Mouse (Mus musculus) liver, embryonic 12.5 days (tissue): ENCODE results near the gene Nr4a1. TPM values are rescaled to one million over a fixed set of nuclear protein-coding genes. Genes with fewer than 3 reads are reported as not detected.

Experiments
- ATAC-seq: fragments of 200-750 bp; cut with Nextera tagmentation; 2 replicates; pipeline ENCODE4 v1.8.0; 2017; ENCODE audit warnings: moderate number of reproducible peaks, mild to moderate bottlenecking, moderate library complexity
- H3K27ac ChIP-seq: fragments of 300-500 bp; sonication (generic); 2 replicates; pipeline ENCODE4 v1.5.1; 2016; ENCODE audit warnings: mild to moderate bottlenecking
- H3K27me3 ChIP-seq: fragments of 300-500 bp; sonication (generic); replicated peaks from 2 replicates; pipeline ENCODE4 v1.6.1; 2016; ENCODE audit warnings: mild to moderate bottlenecking, moderate library complexity
- H3K36me3 ChIP-seq: fragments of 300-500 bp; sonication (generic); 2 replicates; pipeline ENCODE4 v1.6.1; 2016; ENCODE audit warnings: mild to moderate bottlenecking, moderate library complexity
- H3K4me1 ChIP-seq: fragments of 300-500 bp; sonication (generic); 2 replicates; pipeline ENCODE4 v1.6.1; 2016
- H3K4me2 ChIP-seq: fragments of 300-500 bp; sonication (generic); 2 replicates; pipeline ENCODE4 v1.6.1; 2016; ENCODE audit warnings: mild to moderate bottlenecking, moderate library complexity
- H3K4me3 ChIP-seq: fragments of 300-500 bp; sonication (generic); 2 replicates; pipeline ENCODE4 v1.5.1; 2016; ENCODE audit warnings: mild to moderate bottlenecking, moderate library complexity
- H3K9ac ChIP-seq: fragments of 300-500 bp; sonication (generic); 2 replicates; pipeline ENCODE4 v1.6.1; 2016; ENCODE audit warnings: mild to moderate bottlenecking, moderate library complexity
- H3K9me3 ChIP-seq: fragments of 300-500 bp; sonication (generic); replicated peaks from 2 replicates; pipeline ENCODE4 v1.6.1; 2016; ENCODE audit warnings: mild to moderate bottlenecking, moderate library complexity
- WGBS: fragments of 180-500 bp; shearing (Covaris S2); methylation state at CpG from one replicate; pipeline ENCODE4 v1.1.7; 2016; ENCODE audit not compliant: insufficient replicate concordance; 5-methylcytosine and 5-hydroxymethylcytosine counted together
- polyA plus RNA-seq: library from polyadenylated mRNA; unstranded; fragments of >200 nt; fragmentation: Nextera tagmentation; extraction: Ambion mirVana; gene quantifications from 2 replicates; pipeline ENCODE4 v1.2.1, GENCODE M21; 2016

Gene Nr4a1
- polyA plus RNA-seq, 1 experiment from 2014 or later: 0.83 TPM

DNA sequence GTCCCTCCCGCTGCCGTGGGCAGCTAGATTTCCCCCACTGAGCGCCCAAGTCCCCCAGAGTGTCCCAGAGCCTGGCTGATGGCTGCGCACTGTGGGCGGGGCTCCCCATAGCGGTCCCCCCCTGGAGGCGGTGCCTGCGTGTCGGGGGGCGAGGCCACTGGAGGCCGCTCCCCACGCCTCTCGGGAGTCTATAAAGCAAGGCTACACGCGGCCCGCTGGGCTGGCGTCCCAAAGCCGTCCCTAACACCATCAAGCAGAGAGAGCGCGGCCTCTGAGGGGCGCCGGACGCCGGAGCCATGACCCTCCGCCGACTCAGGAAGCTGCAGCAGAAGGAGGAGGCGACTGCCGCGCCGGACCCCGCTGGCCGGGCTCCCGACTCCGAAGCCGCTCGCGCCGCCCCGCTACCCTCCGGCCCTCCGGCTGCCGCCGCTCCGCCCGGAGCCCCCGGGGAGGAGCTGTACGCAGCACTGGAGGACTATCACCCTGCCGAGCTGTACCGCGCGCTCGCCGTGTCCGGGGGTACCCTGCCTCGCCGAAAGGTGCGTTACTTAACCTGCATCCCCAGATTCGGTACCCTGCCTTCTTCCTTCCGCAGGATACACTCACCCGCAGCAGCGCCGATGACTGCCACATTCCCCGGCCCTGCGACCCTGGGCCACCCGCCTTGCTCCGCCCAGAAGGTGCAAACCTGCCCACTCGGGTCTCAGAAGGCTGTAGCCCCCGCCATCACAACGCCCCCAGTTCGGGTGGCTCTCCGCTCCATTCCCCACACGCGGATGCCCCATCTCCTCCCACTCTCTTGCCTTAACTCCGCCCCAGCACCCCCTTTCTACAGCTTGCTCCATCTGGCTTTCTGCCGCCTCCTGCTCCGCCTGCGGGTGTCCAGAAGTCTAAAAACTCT is 29.8 kb upstream of the Nr4a1 start, which contains the start of gene Grasp:
Grasp (plus strand) TSS at position 183 of the 901 bp plus-strand sequence.
- Histone ChIP-seq H3K9ac (peak within 1 kb of the TSS; percentile 61), H3K36me3 (peaks cover 1% of the 10 kb centered on the region; the same call in 1 of the 2 replicates), H3K4me1 (peaks cover 21% of the 10 kb centered on the region; the same call in 1 of the 2 replicates), H3K27ac (no peak within 1 kb of the TSS), H3K4me3 (peak within 1 kb of the TSS; percentile 58), H3K27me3 (peaks cover 72% of the 10 kb centered on the region), H3K9me3 (no peaks in the 10 kb centered on the region), H3K4me2 (peak within 1 kb of the TSS; percentile 82)
- ATAC-seq: peak; percentile 76
- under 1% methylated on average over 65 of the region's 77 CpGs for WGBS

DNA sequence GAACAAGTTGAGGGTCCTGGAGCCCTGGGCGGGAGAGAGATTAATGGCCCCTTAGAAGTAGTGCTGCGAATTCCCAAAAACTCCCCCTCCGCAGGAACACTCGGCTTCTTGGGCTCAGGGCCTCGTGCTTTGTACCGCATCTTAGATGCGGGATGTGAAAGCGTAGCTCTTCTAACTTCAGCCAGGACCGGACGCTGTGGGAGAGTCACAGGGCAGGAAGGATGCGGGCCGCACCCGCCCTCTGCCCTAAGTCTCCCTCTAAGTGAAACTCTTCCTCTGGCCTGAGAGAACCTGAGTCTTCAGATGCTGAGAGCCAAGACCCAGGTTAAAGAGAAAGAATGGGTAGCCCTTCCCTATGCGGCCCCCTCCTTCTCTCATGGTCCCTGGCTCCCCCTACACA is 29.1 kb upstream of the Nr4a1 start:
- ATAC-seq: no peak
- Histone ChIP-seq H3K27me3 (peaks cover 72% of the 10 kb centered on the region), H3K4me1 (peaks cover 21% of the 10 kb centered on the region; the same call in 1 of the 2 replicates)

DNA sequence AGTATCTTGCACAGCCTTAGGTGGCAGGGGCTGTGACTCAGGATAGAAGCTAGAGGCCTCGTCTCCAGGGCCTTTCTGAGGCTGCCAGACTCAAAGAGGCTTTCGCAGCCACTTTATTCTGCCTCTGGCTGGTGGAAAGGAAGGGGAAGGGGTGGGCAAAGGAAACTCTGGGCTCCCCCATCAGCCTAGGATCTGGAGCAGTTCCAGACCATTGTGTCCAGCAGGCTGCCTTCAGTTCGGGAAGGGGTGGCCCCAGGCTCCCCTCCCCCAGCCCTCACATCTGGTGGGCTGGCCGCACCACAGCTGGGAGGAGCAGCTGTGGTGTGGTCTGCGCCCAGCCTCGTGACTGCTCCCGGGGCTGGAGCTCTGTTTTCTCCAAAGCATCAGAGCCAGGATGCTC is 26.1 kb upstream of the Nr4a1 start:
- Histone ChIP-seq H3K4me1 (peaks cover 21% of the 10 kb centered on the region; the same call in 1 of the 2 replicates), H3K27ac (0 out of 2 replicates have a peak overlapping the region, but pooled peaks have one; percentile 49), H3K4me3 (no peak overlapping the region), H3K36me3 (peaks cover 10% of the 10 kb centered on the region; the same call in 1 of the 2 replicates), H3K4me2 (no peak overlapping the region), H3K9me3 (no peaks in the 10 kb centered on the region), H3K27me3 (peaks cover 59% of the 10 kb centered on the region), H3K9ac (no peak overlapping the region)
- no peak for ATAC-seq
- WGBS: 27% methylated on average over 7 of the region's 7 CpGs

More for the DNA sequence above, 29.1 kb upstream of the Nr4a1 start:
- peak overlapping the region; percentile 61; the same call in 1 of the 2 replicates for H3K9ac ChIP-seq
- no peaks in the 10 kb centered on the region for H3K9me3 ChIP-seq
- peak overlapping the region; percentile 82 for H3K4me2 ChIP-seq
- 8% methylated on average over 14 of the region's 14 CpGs for WGBS
- H3K27ac ChIP-seq: no peak overlapping the region
- peak overlapping the region; percentile 58 for H3K4me3 ChIP-seq
- peaks cover 6% of the 10 kb centered on the region; the same call in 1 of the 2 replicates for H3K36me3 ChIP-seq

DNA sequence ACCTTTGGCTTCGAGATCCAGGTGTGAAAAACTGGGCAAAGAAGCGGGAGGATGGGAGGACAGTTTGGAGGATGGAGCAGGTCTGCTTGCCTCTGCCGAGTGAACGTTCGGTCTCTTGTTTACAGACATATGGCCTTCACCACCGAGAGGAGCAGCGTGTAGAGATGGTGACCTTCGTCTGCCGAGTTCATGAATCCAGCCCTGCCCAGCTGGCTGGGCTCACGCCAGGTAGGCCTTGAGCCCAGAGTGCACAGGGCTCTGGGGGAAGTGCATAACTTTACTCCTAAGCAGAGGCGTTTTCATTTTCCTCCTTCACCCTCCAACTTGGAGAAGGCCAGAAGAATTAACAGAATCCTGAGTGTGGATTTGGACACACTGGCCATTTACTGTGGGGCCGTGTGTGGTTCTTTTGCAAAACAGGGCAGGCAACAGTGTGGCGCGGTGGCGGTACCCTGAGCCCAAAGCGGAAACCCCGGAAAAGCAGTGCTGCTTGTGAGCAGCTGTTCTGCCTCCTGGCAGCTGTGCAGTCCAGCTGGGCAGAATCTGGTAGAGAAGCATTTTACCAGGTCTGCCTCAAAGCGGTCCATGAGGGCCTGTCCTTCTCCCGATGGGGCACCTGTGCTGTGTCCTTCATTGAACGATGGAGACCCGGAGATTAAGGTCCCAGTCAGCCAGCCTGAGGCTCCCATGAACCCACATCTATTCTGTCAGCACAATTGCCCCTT is 25.0 kb upstream of the Nr4a1 start:
- Histone ChIP-seq H3K4me2 (no peak overlapping the region), H3K4me3 (no peak overlapping the region), H3K27ac (no peak overlapping the region), H3K4me1 (peaks cover 12% of the 10 kb centered on the region; the same call in 1 of the 2 replicates), H3K27me3 (peaks cover 48% of the 10 kb centered on the region), H3K36me3 (peaks cover 10% of the 10 kb centered on the region; the same call in 1 of the 2 replicates), H3K9ac (no peak overlapping the region), H3K9me3 (no peaks in the 10 kb centered on the region)
- ATAC-seq: no peak
- WGBS: 78% methylated on average over 21 of the region's 21 CpGs

DNA sequence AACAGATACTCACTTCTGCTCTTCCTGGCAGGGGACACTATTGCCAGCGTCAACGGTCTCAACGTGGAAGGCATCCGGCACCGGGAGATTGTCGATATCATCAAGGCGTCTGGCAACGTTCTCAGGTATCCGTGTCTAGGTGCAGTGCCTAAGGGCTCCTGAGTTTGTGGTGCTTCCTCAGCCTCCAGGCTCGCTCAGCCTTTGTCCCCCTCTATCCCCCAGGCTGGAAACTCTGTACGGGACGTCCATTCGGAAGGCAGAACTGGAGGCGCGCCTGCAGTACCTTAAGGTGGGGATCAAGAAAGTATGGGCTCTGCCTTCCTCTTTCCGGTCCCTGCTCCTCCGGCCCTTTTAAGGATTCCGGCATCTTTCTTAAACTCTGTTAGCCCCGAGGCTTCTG is 23.6 kb upstream of the Nr4a1 start:
- WGBS: 83% methylated on average over 19 of the region's 19 CpGs
- no peaks in the 10 kb centered on the region for H3K9me3 ChIP-seq
- no peak for ATAC-seq

DNA sequence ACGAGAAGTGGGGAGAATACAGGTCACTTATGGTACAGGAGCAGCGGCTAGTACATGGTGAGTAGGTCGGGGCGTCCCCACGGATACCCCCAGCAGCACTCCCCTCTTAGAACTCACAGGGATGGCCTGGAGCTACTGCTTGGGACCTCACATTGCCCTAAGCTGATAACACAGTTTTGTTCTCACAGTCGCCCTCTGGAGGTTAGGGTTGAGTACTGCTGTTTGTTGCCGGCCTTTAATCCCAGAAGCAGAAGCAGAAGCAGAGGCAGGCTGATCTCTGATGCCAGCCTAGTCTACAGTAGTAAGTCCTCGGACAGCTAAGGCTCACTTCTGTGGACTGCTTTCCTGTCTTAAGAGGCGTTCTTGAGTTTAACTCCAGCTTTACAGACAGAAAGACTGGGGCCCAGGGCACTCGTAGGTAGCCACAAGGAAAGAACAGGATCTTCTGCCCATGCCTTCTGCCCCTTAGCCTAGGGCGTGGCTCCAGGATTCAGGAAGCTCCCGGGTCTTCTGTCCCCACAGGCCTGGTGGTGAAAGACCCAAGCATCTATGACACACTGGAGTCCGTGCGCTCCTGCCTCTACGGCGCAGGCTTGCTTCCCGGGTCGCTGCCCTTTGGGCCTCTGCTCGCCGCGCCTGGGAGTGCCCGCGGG is 22.9 kb upstream of the Nr4a1 start:
- Histone ChIP-seq H3K4me2 (peak overlapping the region; percentile 36), H3K4me3 (no peak overlapping the region), H3K4me1 (0 out of 2 replicates have a peak, but pooled peaks cover 5% of the 10 kb centered on the region), H3K36me3 (peaks cover 10% of the 10 kb centered on the region; the same call in 1 of the 2 replicates), H3K27ac (no peak overlapping the region), H3K27me3 (peaks cover 31% of the 10 kb centered on the region), H3K9ac (no peak overlapping the region), H3K9me3 (no peaks in the 10 kb centered on the region)
- ATAC-seq: no peak
- 74% methylated on average over 23 of the region's 23 CpGs for WGBS

More for the DNA sequence above, 23.6 kb upstream of the Nr4a1 start:
- Histone ChIP-seq H3K36me3 (peaks cover 10% of the 10 kb centered on the region; the same call in 1 of the 2 replicates), H3K9ac (no peak overlapping the region), H3K4me1 (0 out of 2 replicates have a peak, but pooled peaks cover 4% of the 10 kb centered on the region), H3K4me2 (no peak overlapping the region), H3K27me3 (peaks cover 34% of the 10 kb centered on the region), H3K4me3 (no peak overlapping the region), H3K27ac (no peak overlapping the region)

DNA sequence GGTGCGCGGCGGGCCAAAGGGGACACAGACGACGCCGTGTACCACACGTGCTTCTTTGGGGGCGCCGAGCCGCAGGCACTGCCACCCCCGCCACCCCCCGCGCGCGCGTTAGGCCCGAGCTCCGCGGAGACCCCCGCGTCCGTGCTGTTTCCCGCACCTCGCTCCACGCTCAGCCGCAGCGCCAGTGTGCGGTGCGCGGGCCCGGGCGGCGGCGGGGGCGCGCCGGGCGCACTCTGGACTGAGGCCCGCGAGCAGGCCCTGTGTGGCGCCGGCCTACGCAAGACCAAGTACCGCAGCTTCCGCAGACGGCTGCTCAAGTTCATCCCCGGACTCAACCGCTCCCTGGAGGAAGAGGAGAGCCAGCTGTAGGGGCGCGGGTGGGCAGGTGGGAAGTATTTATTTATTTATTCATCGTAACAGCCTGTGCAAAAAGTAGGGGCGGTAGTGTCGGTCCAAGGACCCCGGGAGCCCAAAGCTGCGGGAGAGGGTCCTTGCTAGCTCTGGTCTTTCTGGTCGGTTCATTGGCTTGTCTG is 22.4 kb upstream of the Nr4a1 start:
- Histone ChIP-seq H3K4me3 (no peak overlapping the region), H3K27ac (no peak overlapping the region), H3K4me1 (0 out of 2 replicates have a peak, but pooled peaks cover 5% of the 10 kb centered on the region), H3K9me3 (no peaks in the 10 kb centered on the region), H3K27me3 (peaks cover 26% of the 10 kb centered on the region), H3K9ac (no peak overlapping the region), H3K4me2 (peak overlapping the region; percentile 36), H3K36me3 (peaks cover 10% of the 10 kb centered on the region; the same call in 1 of the 2 replicates)
- no peak for ATAC-seq
- 80% methylated on average over 56 of the region's 56 CpGs for WGBS

DNA sequence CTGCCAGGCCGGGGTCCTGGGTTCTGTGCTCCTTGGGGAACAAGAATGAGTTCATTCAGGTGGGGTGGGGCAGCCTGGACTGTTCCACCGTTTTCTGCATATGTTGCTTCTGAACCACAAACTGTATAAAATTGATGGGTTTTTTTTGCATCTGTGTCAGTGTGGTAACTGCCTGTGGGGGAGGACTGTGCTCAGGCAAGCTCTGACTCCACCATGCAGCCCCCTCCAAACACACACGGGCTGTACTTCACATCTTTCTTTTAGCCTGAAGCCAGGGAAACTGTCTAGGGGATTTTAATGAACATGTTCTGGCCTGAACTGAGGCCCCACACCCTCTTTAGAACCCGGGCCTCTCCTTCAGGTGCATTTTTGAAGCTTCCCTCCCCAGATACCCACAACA is 21.5 kb upstream of the Nr4a1 start:
- Histone ChIP-seq H3K4me3 (no peak overlapping the region), H3K36me3 (peaks cover 10% of the 10 kb centered on the region; the same call in 1 of the 2 replicates), H3K9me3 (no peaks in the 10 kb centered on the region), H3K27ac (no peak overlapping the region), H3K9ac (no peak overlapping the region), H3K4me1 (0 out of 2 replicates have a peak, but pooled peaks cover 5% of the 10 kb centered on the region), H3K27me3 (peaks cover 24% of the 10 kb centered on the region), H3K4me2 (no peak overlapping the region)
- 48% methylated on average over 4 of the region's 4 CpGs for WGBS
- ATAC-seq: no peak

DNA sequence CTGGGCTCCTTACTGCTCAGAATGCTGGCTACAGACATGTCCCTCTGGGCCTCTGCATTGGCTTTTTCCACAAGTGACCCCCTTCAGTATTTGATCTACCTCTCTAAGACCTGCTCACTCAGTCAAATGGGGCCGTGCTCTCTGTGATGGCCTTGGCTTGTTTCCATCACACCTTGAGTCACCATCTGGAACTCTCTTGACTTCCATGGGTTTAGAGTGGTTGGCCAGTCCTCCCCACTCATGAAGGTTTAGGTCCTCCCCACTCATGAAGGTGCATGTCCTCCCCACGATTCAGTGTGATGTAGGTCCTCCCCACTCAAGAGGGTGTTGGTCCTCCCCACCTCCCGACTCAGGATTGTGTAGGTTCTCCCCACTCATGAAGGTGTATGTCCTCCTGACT is 20.9 kb upstream of the Nr4a1 start:
- no peak overlapping the region for H3K4me3 ChIP-seq
- no peaks in the 10 kb centered on the region for H3K9me3 ChIP-seq
- WGBS: 70% methylated on average over 3 of the region's 3 CpGs
- peaks cover 28% of the 10 kb centered on the region for H3K27me3 ChIP-seq
- peaks cover 10% of the 10 kb centered on the region; the same call in 1 of the 2 replicates for H3K36me3 ChIP-seq
- no peak overlapping the region for H3K27ac ChIP-seq
- H3K9ac ChIP-seq: no peak overlapping the region
- H3K4me1 ChIP-seq: 0 out of 2 replicates have a peak, but pooled peaks cover 5% of the 10 kb centered on the region
- ATAC-seq: no peak
- no peak overlapping the region for H3K4me2 ChIP-seq

DNA sequence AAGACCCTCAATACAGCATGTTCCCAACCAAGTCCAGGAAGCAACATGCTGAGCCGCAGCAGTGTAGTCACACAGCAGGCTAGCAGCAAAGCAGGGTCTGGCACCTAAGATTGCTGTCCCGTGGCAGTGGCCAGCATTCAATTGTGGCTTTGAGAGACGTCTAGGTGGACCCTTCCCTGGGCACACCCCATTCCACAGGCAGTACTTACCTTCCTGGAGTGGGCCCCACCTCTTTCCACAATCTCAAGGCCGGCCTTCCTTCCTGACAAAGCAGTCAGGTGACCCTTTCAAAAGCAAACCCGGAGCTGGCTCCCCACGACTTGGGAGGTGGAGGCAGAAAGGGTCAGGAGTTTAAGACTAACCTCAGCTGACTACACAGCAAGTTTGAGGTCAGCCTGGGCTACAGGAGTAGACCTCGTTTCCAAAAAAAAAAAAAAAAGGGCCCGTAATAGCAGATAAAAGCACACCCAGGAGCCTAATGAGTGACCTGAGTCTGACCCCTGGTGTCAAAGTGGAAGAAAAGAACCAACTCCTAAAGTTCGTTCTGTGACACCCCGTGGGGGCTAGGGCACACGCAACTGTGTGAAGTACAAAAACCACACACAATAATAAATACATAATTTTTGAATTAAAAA is 20.3 kb upstream of the Nr4a1 start:
- H3K36me3 ChIP-seq: peaks cover 10% of the 10 kb centered on the region; the same call in 1 of the 2 replicates
- no peak overlapping the region for H3K27ac ChIP-seq
- ATAC-seq: no peak
- H3K4me1 ChIP-seq: 0 out of 2 replicates have a peak, but pooled peaks cover 5% of the 10 kb centered on the region
- no peak overlapping the region for H3K4me3 ChIP-seq
- H3K9ac ChIP-seq: no peak overlapping the region
- WGBS: 27% methylated on average over 11 of the region's 11 CpGs
- H3K9me3 ChIP-seq: no peaks in the 10 kb centered on the region
- peaks cover 33% of the 10 kb centered on the region for H3K27me3 ChIP-seq
- no peak overlapping the region for H3K4me2 ChIP-seq
